Mouse (Mus musculus): ENCODE data around the gene Slc35a1. TPM values are rescaled to one million over a fixed set of nuclear protein-coding genes. Genes with fewer than 3 reads are reported as not detected.

Slc35a1 gene
- total and polyA plus RNA-seq, 3 experiments: 7.9 to 41.0 (median 29.0) TPM

GRCm38 (mm10) chr4:34653179-34653578, 34.1 kb downstream of the Slc35a1 start:
- no peak for DNase-seq

GRCm38 (mm10) chr4:34644779-34645178, 42.5 kb downstream of the Slc35a1 start:
- DNase-seq: no peak

- DNase-seq: no peak
Observed at GRCm38 (mm10) chr4:34640731-34641130, 46.5 kb downstream of the Slc35a1 start.

- DNase-seq: no peak
Observed at GRCm38 (mm10) chr4:34639745-34640364, 47.4 kb downstream of the Slc35a1 start.

GRCm38 (mm10) chr4:34637851-34638250, 49.4 kb downstream of the Slc35a1 start:
- DNase-seq: no peak

GRCm38 (mm10) chr4:34637386-34637785, 49.9 kb downstream of the Slc35a1 start:
- no peak for DNase-seq

GRCm38 (mm10) chr4:34636036-34636435, 51.2 kb downstream of the Slc35a1 start:
- no peak for DNase-seq

GRCm38 (mm10) chr4:34634129-34634528, 53.1 kb downstream of the Slc35a1 start:
- DNase-seq: no peak

GRCm38 (mm10) chr4:34629956-34630355, 57.3 kb downstream of the Slc35a1 start:
- no peak for DNase-seq

GRCm38 (mm10) chr4:34626401-34626800, 60.8 kb downstream of the Slc35a1 start:
- peak; percentile 71 for DNase-seq

- DNase-seq: peak; percentile 26
Observed at GRCm38 (mm10) chr4:34625556-34625955, 61.7 kb downstream of the Slc35a1 start.

GRCm38 (mm10) chr4:34616146-34616545, 71.1 kb downstream of the Slc35a1 start:
- DNase-seq: no peak

GRCm38 (mm10) chr4:34615303-34615702, 71.9 kb downstream of the Slc35a1 start:
- peak; percentile 23 for DNase-seq

- peak; percentile 95 for DNase-seq
Observed at GRCm38 (mm10) chr4:34614630-34615094, 72.6 kb downstream of the Slc35a1 start, which contains the start of the genes Orc3 and Rars2. TSS of gene Orc3 (minus strand) at chr4:34614944. TSS of gene Rars2 (plus strand) at chr4:34614957.

GRCm38 (mm10) chr4:34613571-34614145, 73.6 kb downstream of the Slc35a1 start:
- DNase-seq: peak; percentile 15

Other genes with a start within 250 kb of the Slc35a1 start
- gene Akirin2, start 136.5 kb downstream of the Slc35a1 start, total RNA-seq (2021): 10 to 100 TPM; 74.8 to 78.0 TPM
- 23.5 and 54.9 TPM in 2 replicates for gene Akirin2, start 136.5 kb downstream of the Slc35a1 start, polyA plus RNA-seq (2012; rRNA removed)
- gene Orc3, start 72.5 kb downstream of the Slc35a1 start, total RNA-seq (2021): 10 to 100 TPM; 55.7 to 58.1 TPM
- 5.3 and 8.2 TPM in 2 replicates for gene Orc3, start 72.5 kb downstream of the Slc35a1 start, polyA plus RNA-seq (2012; rRNA removed)
- gene Rars2, start 72.5 kb downstream of the Slc35a1 start, total RNA-seq (2021): 10 to 100 TPM; 35.8 to 36.5 TPM
- 3.3 and 3.9 TPM in 2 replicates for gene Rars2, start 72.5 kb downstream of the Slc35a1 start, polyA plus RNA-seq (2012; rRNA removed)
- gene Cfap206, start 42.8 kb upstream of the Slc35a1 start, total RNA-seq (2021): under 1 TPM; 0.26 to 0.73 TPM
- not detected in 2 replicates for gene Cfap206, start 42.8 kb upstream of the Slc35a1 start, polyA plus RNA-seq (2012; rRNA removed)
- gene Gm136, start 68.8 kb upstream of the Slc35a1 start, total RNA-seq (2021): not detected
- gene Gm136, start 68.8 kb upstream of the Slc35a1 start, polyA plus RNA-seq (2012; rRNA removed): not detected in 2 replicates
- gene Smim8, start 91.0 kb upstream of the Slc35a1 start, total RNA-seq (2021): 10 to 100 TPM; 19.4 to 23.6 TPM
- gene Smim8, start 91.0 kb upstream of the Slc35a1 start, polyA plus RNA-seq (2012; rRNA removed): 0.57 and 0.80 TPM in 2 replicates
- gene Zfp292, start 195.5 kb upstream of the Slc35a1 start, total RNA-seq (2021): 10 to 100 TPM; 15.4 to 19.8 TPM
- 0.50 and 0.68 TPM in 2 replicates for gene Zfp292, start 195.5 kb upstream of the Slc35a1 start, polyA plus RNA-seq (2012; rRNA removed)
- gene Cga, start 206.3 kb upstream of the Slc35a1 start, total RNA-seq (2021): not detected
- not detected in 2 replicates for gene Cga, start 206.3 kb upstream of the Slc35a1 start, polyA plus RNA-seq (2012; rRNA removed)